Mouse (Mus musculus) MEL (cell line): Measurements from ENCODE around the gene Gna11. TPM values are rescaled to one million over a fixed set of nuclear protein-coding genes. Genes with fewer than 3 reads are reported as not detected.
A peak's percentile ranks its signal among the peaks of the same experiment; 100 is the strongest.

Source experiments
- DNase-seq: peaks from one replicate; pipeline ENCODE4 v3.0.0; 2011; ENCODE audit warnings: low read depth, low spot score
- H3K27ac ChIP-seq: 2 replicates; pipeline ENCODE4 v1.5.1; 2012; ENCODE audit warnings: low read depth, mild to moderate bottlenecking, control low read depth, low read length, moderate library complexity; ENCODE audit not compliant: control insufficient read depth
- H3K27me3 ChIP-seq, 2 experiments: fragments of 150-350 bp in 1 of 2; sonication (generic) in 1 of 2; 2 replicates each; pipeline ENCODE4 v1.6.1; 2012; ENCODE audit warnings: low read length in 2 of 2, mild to moderate bottlenecking in 2 of 2, improper control_type of control experiment in 1 of 2, moderate library complexity in 1 of 2; ENCODE audit not compliant: insufficient read depth in 2 of 2, control insufficient read depth in 1 of 2
- H3K36me3 ChIP-seq, 2 experiments: 2 replicates each; pipeline ENCODE4 v1.6.1; 2012 to 2014; ENCODE audit warnings: low read length in 2 of 2, improper control_type of control experiment in 1 of 2, inconsistent platforms in 1 of 2, mild to moderate bottlenecking in 1 of 2; ENCODE audit not compliant: insufficient read depth in 2 of 2, control insufficient read depth in 1 of 2
- H3K4me1 ChIP-seq, 2 experiments: fragments of 150-350 bp in 1 of 2; sonication (generic) in 1 of 2; 2 replicates each; pipeline ENCODE4 v1.6.1; 2012; ENCODE audit warnings: low read length in 2 of 2, improper control_type of control experiment in 1 of 2, mild to moderate bottlenecking in 1 of 2; ENCODE audit not compliant: insufficient read depth in 2 of 2, control insufficient read depth in 1 of 2
- H3K4me3 ChIP-seq, 2 experiments: fragments of 150-350 bp in 1 of 2; sonication (generic) in 1 of 2; 2 replicates each; pipeline ENCODE4 v1.5.1; 2012; ENCODE audit warnings: low read depth in 2 of 2, low read length in 2 of 2, mild to moderate bottlenecking in 2 of 2, moderate library complexity in 2 of 2, control low read depth in 1 of 2, improper control_type of control experiment in 1 of 2; ENCODE audit not compliant: control insufficient read depth in 1 of 2, insufficient read depth in 1 of 2
- H3K79me2 ChIP-seq: 2 replicates; pipeline ENCODE4 v1.6.1; 2012; ENCODE audit warnings: mild to moderate bottlenecking, low read length, moderate library complexity; ENCODE audit not compliant: control insufficient read depth, poor library complexity, insufficient read depth
- H3K9ac ChIP-seq: 2 replicates; pipeline ENCODE4 v1.6.1; 2012; ENCODE audit warnings: low read depth, mild to moderate bottlenecking, control low read depth, low read length, moderate library complexity; ENCODE audit not compliant: control insufficient read depth, poor library complexity, severe bottlenecking
- H3K9me3 ChIP-seq: fragments of 150-350 bp; sonication (generic); replicated peaks from 2 replicates; pipeline ENCODE4 v1.6.1; 2012; ENCODE audit warnings: mild to moderate bottlenecking, low read length, improper control_type of control experiment, moderate library complexity; ENCODE audit not compliant: insufficient read depth
- BHLHE40 ChIP-seq: IDR thresholded peaks from 2 replicates; pipeline ENCODE4 v1.6.1; 2012; ENCODE audit warnings: low read depth, mild to moderate bottlenecking, inconsistent platforms, low read length, improper control_type of control experiment, borderline replicate concordance
- CHD1 ChIP-seq: IDR thresholded peaks from 2 replicates; pipeline ENCODE4 v1.6.1; 2012; ENCODE audit warnings: low read depth, mild to moderate bottlenecking, inconsistent platforms, low read length, improper control_type of control experiment
- CTCF ChIP-seq, 3 experiments: IDR thresholded peaks in 2 of 3; conservative IDR thresholded peaks in 1 of 3; 2 replicates each; pipeline ENCODE4 v1.5.1; 2011 to 2012; ENCODE audit warnings: low read length in 3 of 3, low read depth in 2 of 3, mild to moderate bottlenecking in 2 of 3, improper control_type of control experiment in 1 of 3, inconsistent platforms in 1 of 3, mixed read lengths in 1 of 3, moderate library complexity in 1 of 3; ENCODE audit not compliant: control insufficient read depth in 1 of 3, insufficient read depth in 1 of 3, poor library complexity in 1 of 3, severe bottlenecking in 1 of 3
- ELF1 ChIP-seq: IDR thresholded peaks from 2 replicates; pipeline ENCODE4 v1.6.1; 2014; ENCODE audit warnings: low read depth, mild to moderate bottlenecking, inconsistent platforms, low read length, improper control_type of control experiment, moderate library complexity
- HCFC1 ChIP-seq: IDR thresholded peaks from 2 replicates; pipeline ENCODE4 v1.6.1; 2012; ENCODE audit warnings: low read depth, mild to moderate bottlenecking, inconsistent platforms, low read length, improper control_type of control experiment, moderate library complexity
- MYB ChIP-seq: IDR thresholded peaks from 2 replicates; pipeline ENCODE4 v1.6.1; 2011; ENCODE audit warnings: mild to moderate bottlenecking, low read depth, low read length, improper control_type of control experiment
- NELFE ChIP-seq: IDR thresholded peaks from 2 replicates; pipeline ENCODE4 v1.6.1; 2011; ENCODE audit warnings: low read depth, low read length, improper control_type of control experiment
- NRF1 ChIP-seq: IDR thresholded peaks from 2 replicates; pipeline ENCODE4 v1.6.1; 2014; ENCODE audit warnings: low read depth, mild to moderate bottlenecking, inconsistent platforms, low read length, improper control_type of control experiment, moderate library complexity; ENCODE audit not compliant: poor library complexity, insufficient read depth, severe bottlenecking
- POLR2A ChIP-seq, 2 experiments: IDR thresholded peaks; 2 replicates each; pipeline ENCODE4 v1.6.1; 2011 to 2012; ENCODE audit warnings: low read length in 2 of 2, mild to moderate bottlenecking in 2 of 2, control low read depth in 1 of 2, improper control_type of control experiment in 1 of 2, low read depth in 1 of 2, moderate library complexity in 1 of 2; ENCODE audit not compliant: control insufficient read depth in 1 of 2, insufficient read depth in 1 of 2, poor library complexity in 1 of 2
- POLR2AphosphoS2 ChIP-seq: IDR thresholded peaks from 2 replicates; pipeline ENCODE4 v1.6.1; 2011; ENCODE audit warnings: low read length, improper control_type of control experiment
- RAD21 ChIP-seq: IDR thresholded peaks from 2 replicates; pipeline ENCODE4 v1.6.1; 2011; ENCODE audit warnings: mild to moderate bottlenecking, low read depth, low read length, improper control_type of control experiment
- RCOR1 ChIP-seq: IDR thresholded peaks from 2 replicates; pipeline ENCODE4 v1.6.1; 2012; ENCODE audit warnings: low read depth, mild to moderate bottlenecking, inconsistent platforms, low read length, improper control_type of control experiment
- SIN3A ChIP-seq: IDR thresholded peaks from 2 replicates; pipeline ENCODE4 v1.6.1; 2012; ENCODE audit warnings: low read length, improper control_type of control experiment, inconsistent platforms
- SMC3 ChIP-seq: IDR thresholded peaks from 2 replicates; pipeline ENCODE4 v1.6.1; 2011; ENCODE audit warnings: low read depth, low read length, improper control_type of control experiment
- TBP ChIP-seq: IDR thresholded peaks from 2 replicates; pipeline ENCODE4 v1.8.0; 2011; ENCODE audit warnings: low read depth, low read length, improper control_type of control experiment
- ZC3H11A ChIP-seq: IDR thresholded peaks from 2 replicates; pipeline ENCODE4 v1.6.1; 2012; ENCODE audit warnings: low read depth, mild to moderate bottlenecking, inconsistent platforms, low read length, improper control_type of control experiment
- ZKSCAN1 ChIP-seq: IDR thresholded peaks from 2 replicates; pipeline ENCODE4 v1.6.1; 2012; ENCODE audit warnings: low read depth, mild to moderate bottlenecking, inconsistent platforms, low read length, improper control_type of control experiment, moderate library complexity
- polyA plus RNA-seq, 2 experiments: library from polyadenylated mRNA; stranded (reverse) in 1 of 2; unstranded in 1 of 2; fragments of >175 nt in 1 of 2; fragments of >200 nt in 1 of 2; gene quantifications; 2 replicates each; pipeline versions ENCODE4 v1.2.1 to v1.2.4; 2012; ENCODE audit warnings: low replicate concordance in 2 of 2, low read depth in 1 of 2; ENCODE audit not compliant: insufficient read length in 2 of 2, insufficient read depth in 1 of 2, missing spikeins in 1 of 2
- total RNA-seq: library from RNA; depleted of rRNA; stranded (reverse); fragments of 300-350 nt; gene quantifications from 2 replicates; pipeline ENCODE4 v1.2.3, GENCODE M21; 2012

The Gna11 gene
- total and polyA plus RNA-seq, 3 experiments, result 14.1 to 18.4 TPM; not detected in 1

- no peaks in the 10 kb centered on the region for H3K27me3 ChIP-seq
- peaks cover 0 to 2% of the 10 kb centered on the region in 2 experiments; a peak in 1 of 4 replicates for H3K4me1 ChIP-seq
- H3K4me3 ChIP-seq, result no peak overlapping the region
- no peak overlapping the region for H3K27ac ChIP-seq
- peaks cover 53% of the 10 kb centered on the region for H3K79me2 ChIP-seq
- no peak overlapping the region for H3K9ac ChIP-seq
- peaks cover under 1 to 1% of the 10 kb centered on the region in 2 experiments; a peak in 2 of 4 replicates for H3K36me3 ChIP-seq
- no peaks in the 10 kb centered on the region for H3K9me3 ChIP-seq
- DNase-seq, result no peak
- TF ChIP-seq MYB (no peak), ELF1 (no peak), TBP (no peak), POLR2AphosphoS2 (no peak), NELFE (no peak), RCOR1 (no peak), CHD1 (no peak), NRF1 (no peak), BHLHE40 (no peak)
These were observed 6.5 kb downstream of the Gna11 start for GRCm38 (mm10) chr10:81538321-81539048.

GRCm38 (mm10) chr10:81537429-81537828 lies 7.6 kb downstream of the Gna11 start:
- Histone ChIP-seq H3K36me3 (peaks cover 0 to 1% of the 10 kb centered on the region in 2 experiments; a peak in 2 of 4 replicates), H3K4me1 (no peaks in the 10 kb centered on the region)

GRCm38 (mm10) chr10:81536734-81537133 lies 8.3 kb downstream of the Gna11 start:
- Histone ChIP-seq H3K4me3 (no peak overlapping the region), H3K79me2 (peaks cover 36% of the 10 kb centered on the region), H3K36me3 (peaks cover 0 to 1% of the 10 kb centered on the region in 2 experiments; a peak in 2 of 4 replicates), H3K9ac (no peak overlapping the region), H3K27me3 (no peaks in the 10 kb centered on the region), H3K27ac (no peak overlapping the region), H3K9me3 (no peaks in the 10 kb centered on the region), H3K4me1 (no peaks in the 10 kb centered on the region)
- peak; percentile 69 for DNase-seq
- TF ChIP-seq RAD21 (peak; percentile 48), SMC3 (peak; percentile 62), CTCF (IDR thresholded peaks at IDR 0.05 in 2 of 3, conservative IDR thresholded peaks at IDR 0.05 in 1 of 3; ENCODE audit: control insufficient read depth in 1 of 3, insufficient read depth in 1 of 3, low read depth in 2 of 3, low read length in 3 of 3, poor library complexity in 1 of 3, severe bottlenecking in 1 of 3) (peak; percentile 69 to 97 (median 73)), POLR2A (IDR thresholded peaks at IDR 0.05; ENCODE audit: control insufficient read depth in 1 of 2, insufficient read depth in 1 of 2, low read depth in 1 of 2, low read length in 2 of 2, poor library complexity in 1 of 2) (no peak), ZC3H11A (peak; percentile 45), SIN3A (peak; percentile 39; the same call in 1 of the 2 replicates), MYB (no peak), ZKSCAN1 (peak; percentile 83)

More at GRCm38 (mm10) chr10:81537429-81537828, 7.6 kb downstream of the Gna11 start:
- no peak for TF ChIP-seq HCFC1
- Histone ChIP-seq H3K4me3 (no peak overlapping the region), H3K9ac (no peak overlapping the region), H3K27me3 (no peaks in the 10 kb centered on the region), H3K9me3 (no peaks in the 10 kb centered on the region), H3K27ac (no peak overlapping the region), H3K79me2 (peaks cover 43% of the 10 kb centered on the region)
- DNase-seq, result no peak
